Mouse (Mus musculus): ENCODE measurements around the gene Zfp143.
"Not testable (repeated sequence)": the region's sequence is repeated elsewhere in the genome, so short reads cannot be mapped to it uniquely, and the experiment has no call there.

Gene Zfp143

DNA sequence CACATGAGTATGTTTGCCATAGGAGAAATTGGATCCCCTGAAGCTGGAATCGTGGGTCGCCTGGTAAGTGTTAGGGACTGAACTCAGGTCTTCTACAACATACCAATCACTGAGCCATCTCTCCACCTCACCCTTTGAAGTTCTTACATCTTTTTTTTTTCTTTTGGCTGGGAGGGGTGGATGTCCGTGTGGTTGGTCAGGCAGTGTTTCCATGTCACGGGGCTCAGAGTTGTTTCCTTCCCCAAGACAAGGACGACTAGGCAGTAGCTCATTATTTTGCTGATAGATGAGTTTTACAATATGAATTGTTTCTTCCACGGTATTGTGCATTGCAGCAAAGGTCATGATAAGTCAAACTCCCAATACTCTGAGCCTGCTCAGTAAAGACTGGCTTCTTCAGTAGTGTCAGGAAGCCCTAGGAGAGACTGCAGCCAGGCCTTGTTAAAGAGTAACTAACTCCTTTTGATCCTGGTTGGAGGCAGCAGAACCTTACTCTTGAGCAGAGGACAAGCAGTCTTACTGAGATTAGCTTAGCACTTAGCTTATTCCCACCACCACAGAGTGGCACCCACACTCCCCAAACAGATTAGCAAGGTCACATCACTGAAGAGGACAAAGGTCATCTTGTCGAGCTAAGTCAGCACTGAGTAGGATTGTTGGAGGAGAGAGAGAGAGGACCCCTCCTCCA lies 36.2 kb downstream of the Zfp143 start:
- peak; percentile 90 for DNase-seq

DNA sequence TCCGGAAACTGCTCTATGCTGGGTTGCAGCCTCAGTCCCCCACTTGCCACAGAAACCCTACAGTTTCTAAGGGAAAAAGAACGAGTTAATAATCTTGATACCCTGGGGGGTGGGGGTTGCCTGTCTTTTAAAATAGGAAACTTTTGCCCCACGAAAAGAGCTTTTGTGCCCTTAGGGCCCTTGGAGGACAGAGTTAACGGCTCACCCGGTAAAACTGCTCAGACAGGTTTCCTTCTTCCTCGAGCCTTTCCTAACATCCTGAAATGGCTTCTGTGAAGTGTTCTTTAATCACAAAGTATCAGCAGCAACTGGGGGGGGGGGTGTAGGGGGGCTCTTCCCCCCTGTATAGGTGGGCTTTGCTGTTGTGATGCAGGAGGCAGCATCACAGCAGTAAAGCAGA lies 39.8 kb downstream of the Zfp143 start:
- no peak for DNase-seq

DNA sequence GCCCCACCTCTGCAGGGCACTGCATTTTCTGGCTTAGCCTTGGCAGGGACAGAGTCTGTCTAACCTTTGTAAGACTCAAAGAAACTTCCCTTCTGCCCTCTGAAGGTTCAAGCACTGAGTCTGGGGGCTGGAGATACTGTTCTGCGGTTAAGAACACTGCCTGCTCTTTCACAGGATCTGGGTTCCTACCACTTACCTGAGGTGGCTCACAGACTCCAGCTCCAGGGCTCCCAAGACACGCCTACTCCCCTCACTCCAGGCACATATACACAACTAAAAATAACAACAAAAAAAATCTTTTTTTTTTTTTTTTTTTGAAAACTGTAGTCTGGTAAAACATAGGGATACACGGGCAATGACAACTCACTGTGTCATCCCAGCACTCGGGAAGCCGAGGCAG lies 40.2 kb downstream of the Zfp143 start:
- DNase-seq: no peak

DNA sequence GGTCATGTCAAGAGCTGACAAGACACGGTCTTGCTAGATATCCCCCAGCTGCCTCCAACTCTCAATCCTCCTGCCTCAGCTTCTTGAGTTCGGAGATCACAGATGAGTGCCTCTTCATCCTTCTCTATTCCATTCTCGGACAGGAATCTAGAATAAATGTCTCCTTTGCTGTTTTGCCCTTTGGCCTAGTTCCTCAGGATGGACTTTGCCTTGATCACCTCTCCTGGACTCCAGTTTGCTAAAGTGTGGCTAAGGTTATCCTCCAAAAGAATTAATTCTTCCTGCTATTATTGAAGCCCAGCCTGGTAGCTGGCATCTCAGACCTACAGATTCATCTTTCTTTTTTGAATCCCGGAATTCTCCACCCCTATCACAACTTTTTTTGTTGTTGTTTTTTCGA lies 44.0 kb downstream of the Zfp143 start:
- DNase-seq: peak; percentile 85

DNA sequence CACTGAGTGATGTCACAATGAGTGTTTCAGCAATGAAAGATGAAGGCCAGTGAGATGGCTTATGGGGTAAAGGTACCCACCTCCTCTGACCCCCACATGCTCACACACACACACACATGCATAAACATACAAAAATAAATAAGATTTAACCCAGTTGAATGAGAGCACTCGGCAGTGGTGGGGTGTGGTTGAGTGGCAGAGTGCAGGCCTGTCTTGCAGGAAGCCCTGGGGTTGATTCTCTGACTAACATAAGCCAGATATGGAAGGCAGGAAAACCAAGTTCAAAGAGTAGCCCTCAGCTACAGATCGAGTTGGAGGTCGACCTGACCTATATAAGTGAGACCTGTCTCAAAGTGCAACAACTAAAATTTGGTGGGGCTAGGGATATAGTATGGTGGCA lies 45.6 kb downstream of the Zfp143 start:
- DNase-seq: no peak

DNA sequence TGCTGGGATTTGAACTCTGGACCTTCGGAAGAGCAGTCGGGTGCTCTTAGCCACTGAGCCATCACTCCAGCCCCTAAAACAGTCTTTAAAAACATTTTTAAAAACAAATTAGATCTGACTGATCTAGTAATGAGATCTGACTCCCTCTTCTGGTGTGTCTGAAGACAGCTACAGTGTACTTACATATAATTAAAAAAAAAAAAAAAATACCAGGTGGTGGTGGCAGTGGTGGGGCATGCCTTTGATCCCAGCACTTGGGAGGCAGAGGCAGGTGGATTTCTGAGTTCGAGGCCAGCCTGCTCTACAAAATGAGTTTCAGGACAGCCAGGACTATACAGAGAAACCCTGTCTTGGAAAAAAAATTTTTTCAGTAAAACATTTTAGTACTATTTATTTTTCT lies 47.5 kb downstream of the Zfp143 start:
- not testable (repeated sequence) for DNase-seq

DNA sequence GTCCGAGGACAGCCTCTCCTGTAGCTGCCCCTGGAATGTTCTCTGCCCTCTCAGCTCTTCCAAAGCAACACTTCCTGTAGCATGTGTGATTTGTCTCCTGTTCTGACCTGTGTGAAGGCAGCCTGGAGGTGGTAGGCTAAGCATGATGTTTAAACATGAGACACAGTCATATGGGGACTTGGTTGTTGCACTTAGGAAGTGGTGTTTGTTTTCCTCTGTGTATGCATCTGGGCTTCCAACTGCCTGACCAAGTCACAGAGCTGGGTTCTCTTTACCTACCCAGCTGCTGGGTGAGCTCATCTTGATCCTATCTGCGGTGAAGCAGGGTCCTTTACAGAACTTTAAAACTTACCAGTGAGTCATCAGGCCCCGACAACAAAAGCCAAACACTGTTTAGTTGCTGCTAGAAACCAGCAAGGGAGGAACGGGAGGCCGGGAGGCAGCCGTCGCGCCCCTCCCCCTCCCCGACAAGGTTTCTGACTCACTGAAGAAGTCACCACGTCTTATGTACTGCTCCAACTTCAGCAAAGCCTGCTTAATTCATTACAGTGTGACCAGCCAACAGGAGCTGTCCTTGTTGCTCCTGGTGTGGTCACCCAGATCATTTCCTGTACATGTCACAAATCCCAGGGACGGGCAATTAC lies 48.1 kb downstream of the Zfp143 start:
- DNase-seq: peak; percentile 51

DNA sequence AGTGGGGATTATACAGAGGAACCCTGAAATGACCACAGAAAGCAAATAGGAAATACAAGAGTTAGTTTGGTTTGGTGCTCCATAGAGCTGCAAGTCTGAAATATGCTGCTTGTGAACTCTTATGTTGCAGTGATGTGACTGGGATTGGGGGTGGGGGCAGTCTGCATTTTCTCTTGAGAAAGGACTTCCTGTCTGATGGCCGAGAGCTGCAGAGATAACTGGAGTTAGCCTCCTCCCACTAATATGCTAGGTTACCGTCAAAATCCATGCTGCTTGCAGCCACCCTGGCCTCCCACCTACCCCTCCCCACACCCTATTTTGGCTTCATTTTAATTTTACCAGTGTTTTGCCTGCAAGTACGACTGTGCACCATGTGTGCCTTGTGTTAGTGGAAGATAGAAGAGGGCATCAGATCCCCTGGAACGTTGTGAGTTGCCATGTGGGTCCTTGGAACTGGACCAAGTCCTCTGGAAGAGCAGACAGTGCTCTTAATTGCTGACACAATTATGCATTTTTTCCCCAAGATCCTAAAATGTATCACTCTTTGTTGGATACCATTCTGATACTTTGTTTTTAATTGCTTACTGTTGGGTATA lies 49.1 kb downstream of the Zfp143 start:
- no peak for DNase-seq

DNA sequence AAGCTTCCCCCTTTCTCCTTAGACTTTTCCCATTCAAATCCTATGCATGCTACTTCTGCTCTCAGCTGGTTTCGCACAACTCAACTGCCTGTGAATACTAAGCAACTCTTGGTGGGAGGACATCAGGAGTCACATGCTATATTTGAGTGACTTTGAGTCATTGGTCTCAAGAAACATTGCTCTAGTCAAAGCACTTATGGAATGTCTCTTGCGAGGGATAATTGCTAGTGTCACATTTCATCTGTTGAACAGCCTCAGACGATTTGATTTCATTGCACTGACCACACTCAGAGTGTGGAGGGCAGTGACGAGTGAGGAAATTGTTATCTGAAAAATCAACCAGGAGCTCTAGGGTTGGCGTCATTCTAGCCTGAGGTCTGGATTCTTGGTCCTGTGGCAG lies 53.7 kb downstream of the Zfp143 start:
- no peak for DNase-seq

DNA sequence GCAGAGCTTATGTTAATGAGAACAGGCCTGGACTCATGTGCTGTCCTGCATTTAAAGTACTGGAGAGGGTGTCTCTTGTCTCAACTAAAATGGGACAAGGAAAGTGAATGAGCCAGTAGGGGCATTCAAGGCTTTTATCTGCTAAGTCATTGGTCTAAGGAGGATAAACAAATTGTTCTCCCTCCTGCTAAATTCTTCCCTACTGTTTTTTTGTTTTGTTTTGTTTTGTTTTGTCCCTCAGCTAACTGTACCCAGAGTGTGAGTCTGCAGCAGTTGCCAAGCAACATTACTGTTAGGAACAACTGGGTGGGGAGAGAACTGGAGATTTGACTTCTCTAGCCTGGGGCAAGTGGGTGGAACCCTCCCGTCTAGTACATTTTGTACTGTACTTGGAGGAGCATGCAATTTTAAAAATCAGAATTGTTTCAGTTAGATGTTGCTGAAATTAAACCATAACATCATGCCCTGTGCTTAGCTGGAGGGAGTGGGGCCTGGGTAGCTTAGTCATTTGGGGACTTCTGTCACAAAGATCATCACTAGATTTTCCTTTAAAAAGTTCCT lies 55.8 kb downstream of the Zfp143 start:
- DNase-seq: peak; percentile 79

DNA sequence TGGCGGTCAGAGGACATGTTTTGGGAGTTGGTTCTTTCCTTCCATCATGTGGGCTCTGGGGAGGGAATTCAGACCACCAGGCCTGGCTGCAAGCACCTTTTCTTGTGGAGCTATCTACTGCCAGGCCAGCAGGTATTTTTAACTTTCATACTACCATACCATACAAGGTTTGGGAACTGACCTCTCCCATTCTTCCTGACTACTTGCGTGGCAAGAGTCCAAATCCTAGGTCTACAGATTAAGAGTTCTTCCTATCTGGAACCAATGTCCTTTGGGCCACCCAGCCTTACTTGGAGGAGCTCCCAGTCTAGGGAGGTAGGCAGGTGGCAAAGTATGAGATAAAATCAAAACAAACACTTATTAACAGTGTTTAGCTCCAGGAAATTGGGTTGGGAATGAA lies 57.4 kb downstream of the Zfp143 start:
- no peak for DNase-seq

DNA sequence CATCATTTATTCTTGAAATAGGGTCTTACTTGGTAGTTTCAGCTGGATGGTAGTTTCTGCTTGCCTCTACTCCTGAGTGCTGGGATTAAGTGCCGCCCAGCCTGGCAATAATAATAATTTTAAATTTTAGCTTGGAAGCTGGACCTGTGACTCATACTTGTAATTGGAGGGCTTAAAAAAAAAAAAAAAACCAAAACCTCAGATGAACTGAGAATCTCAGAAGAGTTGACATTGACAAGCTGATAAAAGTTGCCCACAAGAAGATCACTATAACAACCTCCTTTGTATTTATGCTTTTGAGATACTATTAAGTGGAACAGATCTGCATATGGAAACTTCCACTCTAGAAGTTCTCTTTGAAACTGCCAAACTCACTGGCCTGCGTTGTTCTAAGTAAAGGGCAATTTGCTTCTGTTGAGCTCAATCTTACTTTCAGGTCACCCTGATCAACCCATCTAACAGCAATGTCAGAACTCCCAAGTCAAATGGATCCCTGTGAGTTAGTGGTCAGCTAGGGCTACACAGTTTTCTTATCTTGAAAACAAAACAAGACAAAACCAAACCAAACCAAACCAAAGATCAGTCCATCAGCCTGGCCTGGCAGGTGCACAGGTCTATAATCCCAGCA lies 59.3 kb downstream of the Zfp143 start:
- no peak for DNase-seq

DNA sequence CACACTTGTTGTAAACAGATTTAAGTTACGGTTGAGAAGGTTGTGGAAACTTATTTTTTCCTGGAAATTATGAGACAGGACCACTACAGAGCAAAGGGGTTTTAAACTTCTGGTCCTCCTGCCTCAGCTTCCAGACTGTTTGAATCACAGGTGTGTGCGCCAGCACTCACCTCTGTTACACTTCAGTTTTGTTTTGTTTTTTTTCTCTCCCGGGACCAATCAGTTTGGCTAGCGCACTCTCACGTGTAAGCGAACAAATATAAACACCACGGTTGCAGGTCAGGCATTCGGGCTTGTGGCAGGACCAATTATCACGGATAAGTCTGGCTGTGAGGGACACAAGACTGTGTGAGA lies 60.1 kb downstream of the Zfp143 start:
- DNase-seq: no peak

DNA sequence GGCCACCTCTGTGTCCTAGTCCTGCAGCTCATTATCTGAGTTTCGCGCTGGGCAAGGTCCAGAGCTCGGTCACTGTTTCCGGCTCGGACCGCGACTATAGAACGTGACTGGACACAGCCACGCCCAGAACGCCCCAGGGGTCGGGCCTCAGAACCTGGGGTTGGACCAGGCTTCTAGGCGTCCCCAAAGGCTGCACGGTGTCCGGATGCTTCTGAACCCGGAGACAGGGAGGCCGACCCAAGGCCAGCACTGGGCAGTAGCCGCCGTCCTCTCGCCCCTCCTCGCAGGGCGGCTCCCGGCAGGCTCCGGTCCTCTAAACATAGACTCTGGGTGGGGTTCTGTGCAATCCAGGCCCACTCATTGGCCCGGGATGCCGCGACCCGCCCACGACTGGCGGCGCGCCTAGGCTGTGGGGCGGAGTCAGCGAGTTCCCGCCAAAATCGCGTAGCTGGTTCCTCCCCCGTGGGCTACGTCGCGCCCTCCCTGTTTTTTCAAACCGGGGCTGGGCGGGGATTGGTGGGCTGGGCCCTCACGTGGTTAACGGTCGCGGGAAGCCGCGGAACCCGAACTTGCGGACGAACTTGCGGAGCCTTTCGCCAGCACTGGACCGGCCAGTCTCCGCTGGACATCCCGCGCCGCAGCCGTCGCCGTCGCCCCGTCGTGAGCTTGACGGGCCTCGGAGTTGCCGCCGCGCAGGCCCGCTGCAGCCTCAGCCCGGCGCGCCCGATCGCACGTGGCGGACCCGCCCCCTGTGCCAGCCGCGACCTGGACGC lies 60.7 kb downstream of the Zfp143 start, which contains the start of gene Wee1:
Wee1 (plus strand) TSS at position 531 of the 773 bp plus-strand sequence.
- DNase-seq: peak; percentile 100

DNA sequence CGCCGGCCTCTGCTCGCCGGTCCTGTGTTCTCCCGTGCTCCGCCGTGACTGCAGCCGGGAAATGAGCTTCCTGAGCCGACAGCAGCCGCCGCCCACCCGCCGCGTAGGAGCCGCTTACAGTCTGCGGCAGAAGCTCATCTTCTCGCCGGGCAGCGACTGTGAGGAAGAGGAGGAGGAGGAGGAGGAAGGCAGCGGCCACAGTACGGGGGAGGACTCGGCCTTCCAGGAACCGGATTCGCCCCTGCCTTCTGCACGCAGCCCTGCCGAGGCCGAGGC lies 61.2 kb downstream of the Zfp143 start:
- no peak for DNase-seq

DNA sequence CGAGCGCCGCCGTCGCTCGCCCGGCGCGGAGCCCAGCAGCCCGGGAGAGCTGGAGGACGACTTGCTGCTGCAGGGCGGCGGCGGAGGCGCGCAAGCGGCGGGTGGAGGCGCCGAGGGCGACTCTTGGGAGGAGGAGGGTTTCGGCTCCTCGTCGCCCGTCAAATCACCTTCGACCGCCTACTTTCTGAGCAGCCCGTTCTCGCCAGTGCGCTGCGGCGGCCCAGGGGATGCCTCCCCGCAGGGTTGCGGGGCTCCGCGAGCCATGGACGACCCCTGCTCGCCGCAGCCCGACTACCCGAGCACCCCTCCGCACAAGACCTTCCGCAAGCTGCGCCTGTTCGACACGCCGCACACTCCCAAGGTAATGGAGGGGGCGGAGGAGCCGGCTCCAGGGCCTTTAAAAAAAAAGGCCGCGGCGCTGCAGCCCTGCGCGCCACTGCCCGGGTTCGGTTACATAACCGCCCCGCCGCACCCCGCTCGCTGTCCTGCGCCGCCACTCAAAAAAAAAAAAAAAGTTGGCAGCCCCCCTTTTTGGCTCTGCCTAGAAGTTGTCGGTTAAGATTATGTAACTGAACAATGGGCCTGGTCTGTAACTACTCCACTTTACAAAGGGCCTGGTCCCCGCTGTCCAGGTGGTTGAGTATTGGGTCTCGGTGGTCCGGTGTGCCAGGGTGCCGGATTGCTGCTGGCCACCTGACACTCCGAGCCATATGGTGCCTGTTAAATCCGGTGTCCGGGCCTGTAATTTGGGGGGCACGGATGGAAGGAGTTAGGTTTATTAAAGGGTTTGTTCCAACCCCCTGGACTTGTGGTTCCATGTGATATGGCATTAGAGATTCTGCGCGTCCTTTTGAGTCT lies 61.8 kb downstream of the Zfp143 start:
- DNase-seq: peak; percentile 90

DNA sequence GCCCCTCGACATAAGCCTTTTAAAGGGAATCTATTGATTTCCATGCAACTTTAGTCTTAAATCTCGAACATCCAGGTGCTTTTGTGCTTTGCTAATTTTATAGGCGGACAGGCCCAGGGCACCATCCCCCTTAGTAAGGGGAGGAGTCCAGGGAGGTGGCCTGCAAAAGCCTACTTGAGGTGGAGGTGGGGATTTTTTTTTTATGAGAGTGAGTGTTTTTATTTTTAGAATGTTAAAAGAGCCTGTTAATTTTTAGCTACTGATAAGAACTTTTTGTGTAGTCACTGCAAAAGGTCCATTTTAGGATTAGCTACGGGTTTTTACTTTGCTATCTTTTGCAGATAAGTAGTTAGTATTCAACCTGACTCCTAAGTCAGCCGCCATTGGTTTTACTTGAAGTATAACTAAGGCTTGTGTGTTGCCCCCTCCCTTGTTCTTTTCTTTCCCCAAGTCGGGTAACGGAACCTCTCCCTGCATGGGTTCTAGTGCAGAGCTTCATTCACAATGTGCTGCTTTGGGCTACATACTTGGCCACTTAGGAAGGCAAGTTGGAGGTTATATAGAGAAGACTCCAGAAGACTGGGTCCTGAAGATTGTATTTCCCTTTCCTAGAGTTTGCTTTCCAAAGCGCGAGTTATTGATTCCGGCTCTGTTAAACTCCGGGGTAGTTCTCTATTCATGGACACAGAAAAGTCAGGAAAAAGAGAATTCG lies 63.0 kb downstream of the Zfp143 start:
- peak; percentile 71 for DNase-seq

DNA sequence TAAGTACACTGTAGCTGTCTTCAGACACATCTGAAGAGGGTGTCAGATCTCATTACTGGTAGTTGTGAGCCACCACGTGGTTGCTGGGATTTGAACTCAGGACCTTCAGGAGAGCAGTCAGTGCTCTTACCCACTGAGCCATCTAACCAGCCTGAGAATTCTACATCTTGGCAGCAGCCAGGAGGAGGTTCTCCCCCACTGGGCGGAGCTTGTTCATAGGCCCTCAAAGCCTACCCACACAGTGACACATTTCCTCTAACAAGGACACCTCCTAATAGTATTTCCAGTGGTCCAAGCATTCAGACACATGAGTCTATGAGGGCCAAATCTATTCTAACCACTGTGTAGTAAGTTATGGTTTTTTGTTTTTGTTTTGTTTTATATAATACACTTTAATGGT lies 67.5 kb downstream of the Zfp143 start:
- no peak for DNase-seq

DNA sequence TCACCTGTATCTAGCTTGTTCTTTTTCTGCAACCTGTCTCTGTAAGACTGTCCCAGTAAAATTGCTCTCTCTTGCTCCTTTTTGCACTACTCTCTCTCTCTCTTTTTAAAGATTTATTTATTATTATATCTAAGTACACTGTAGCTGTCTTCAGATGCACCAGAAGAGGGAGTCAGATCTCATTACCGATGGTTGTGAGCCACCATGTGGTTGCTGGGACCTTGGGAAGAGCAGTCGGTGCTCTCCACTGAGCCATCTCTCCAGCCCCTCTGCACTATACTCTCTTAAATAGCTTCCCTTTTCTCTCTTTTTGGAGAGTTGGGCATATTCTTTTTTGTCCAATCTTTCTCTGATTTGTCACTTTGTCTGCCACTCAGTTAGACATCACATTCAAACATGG lies 71.3 kb downstream of the Zfp143 start:
- not testable (repeated sequence) for DNase-seq

DNA sequence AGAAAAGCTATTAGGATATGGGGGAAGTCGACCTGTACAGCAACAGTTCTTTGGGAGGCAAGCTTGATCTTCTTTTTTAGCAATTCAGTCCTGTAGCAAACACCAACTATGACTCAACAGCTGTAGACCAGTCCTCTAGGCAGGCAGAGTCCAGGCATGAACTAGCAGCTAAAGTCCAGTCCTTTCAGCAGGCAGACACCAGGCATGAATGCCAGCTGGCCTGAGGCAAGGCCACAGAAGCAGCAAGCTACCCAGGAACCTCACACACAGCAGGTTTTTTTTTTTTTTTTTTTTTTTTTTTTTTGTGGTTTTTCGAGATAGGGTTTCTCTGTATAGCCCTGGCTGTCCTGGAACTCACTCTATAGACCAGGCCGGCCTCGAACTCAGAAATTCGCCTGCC lies 73.0 kb downstream of the Zfp143 start:
- no peak for DNase-seq

DNA sequence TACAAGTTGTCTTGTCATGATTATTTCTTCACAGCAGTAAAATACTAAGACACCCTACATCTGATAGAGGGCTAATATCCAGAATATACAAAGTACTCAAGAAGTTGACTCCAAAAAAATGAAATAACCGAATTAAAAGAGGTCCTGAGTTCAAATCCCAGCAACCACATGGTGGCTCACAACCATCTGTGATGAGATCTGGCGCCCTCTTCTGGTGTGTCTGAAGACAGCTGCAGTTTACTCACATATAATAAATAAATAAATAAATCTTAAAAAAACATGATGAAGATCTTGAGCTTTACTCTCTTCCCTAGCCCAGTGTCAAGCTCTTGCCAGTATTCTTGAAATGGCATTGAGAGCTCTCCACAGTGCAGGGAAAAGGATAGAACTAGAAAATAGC lies 77.5 kb downstream of the Zfp143 start:
- DNase-seq: no peak

DNA sequence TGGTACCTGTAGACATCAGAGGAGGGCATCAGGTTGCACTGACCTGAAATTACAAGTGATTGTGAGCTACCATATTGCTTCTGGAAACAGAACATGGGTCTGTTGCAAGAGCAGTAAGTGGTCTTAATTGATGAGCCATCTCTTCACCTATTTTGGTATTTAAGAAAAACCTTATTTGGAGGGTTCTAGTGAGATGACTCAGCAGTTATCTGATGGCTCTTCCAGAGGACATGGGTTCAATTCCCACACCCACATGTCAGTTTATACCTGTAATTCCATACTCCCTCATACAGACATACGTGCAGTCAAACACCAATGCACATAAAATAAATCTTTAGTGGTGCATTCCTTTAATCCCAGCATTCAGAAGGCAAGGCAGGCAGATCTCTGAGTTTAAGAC lies 82.8 kb downstream of the Zfp143 start:
- DNase-seq: no peak
